Mouse (Mus musculus) G1E (cell line): ENCODE data around the gene Olfr683.

Experiments
- CTCF ChIP-seq: IDR thresholded peaks from 2 replicates; pipeline ENCODE4 v1.5.1; 2012; ENCODE audit warnings: low read depth, low read length, inconsistent platforms, mixed read lengths
- GATA1 ChIP-seq: IDR thresholded peaks from 2 replicates; pipeline ENCODE4 v1.6.1; 2012; ENCODE audit warnings: borderline replicate concordance, low read length, inconsistent platforms, mixed read lengths
- GATA2 ChIP-seq: IDR thresholded peaks from 2 replicates; pipeline ENCODE4 v1.6.1; 2012; ENCODE audit warnings: low read depth, low read length, inconsistent platforms, borderline replicate concordance
- POLR2AphosphoS5 ChIP-seq: IDR thresholded peaks from 2 replicates; pipeline ENCODE4 v1.6.1; 2012; ENCODE audit warnings: low read depth, low read length, inconsistent platforms; ENCODE audit not compliant: insufficient replicate concordance
- TAL1 ChIP-seq: conservative IDR thresholded peaks from 2 replicates; pipeline ENCODE4 v1.6.1; 2012; ENCODE audit warnings: low read depth, low read length, inconsistent platforms, mixed read lengths

DNA sequence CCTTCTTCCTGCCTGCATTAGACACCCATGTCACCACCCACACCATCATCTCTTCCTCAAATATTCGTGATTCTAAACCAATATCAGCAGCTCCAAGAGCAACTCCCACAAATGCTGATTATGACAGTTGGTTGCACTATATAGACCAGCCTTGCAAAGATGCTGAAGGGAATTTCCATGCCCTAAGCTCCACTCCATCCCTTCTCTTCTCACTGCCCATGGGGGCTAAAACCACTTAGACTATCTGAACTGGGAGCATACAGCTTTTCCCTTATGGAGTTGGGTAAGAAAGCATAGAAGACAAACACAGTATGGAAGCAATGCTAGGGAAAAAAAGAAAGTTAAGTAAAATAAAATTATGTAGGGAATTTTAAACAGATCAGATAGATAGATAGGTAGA, at the start of gene Olfr683:
- TF ChIP-seq POLR2AphosphoS5: no peak
- TF ChIP-seq CTCF: no peak
- TF ChIP-seq TAL1: no peak
- no peak for TF ChIP-seq GATA1
- no peak for TF ChIP-seq GATA2
